Mouse (Mus musculus): Measurements from ENCODE around the gene Htr3b.

- TF ChIP-seq CTCF (IDR thresholded peaks at IDR 0.05; ENCODE audit: control insufficient read depth, insufficient read depth, insufficient replicate concordance, low read depth, low read length) (no peak), POLR2A (IDR thresholded peaks at IDR 0.05; ENCODE audit: control insufficient read depth, low read depth, low read length) (no peak)
Measured at GRCm38 (mm10) chr9:48929436-48929835, 35.4 kb downstream of the Htr3b start.
